Mouse (Mus musculus) cerebellum, adult 8-10 months (tissue): ENCODE measurements around the gene Gm28897.
"Not testable (repeated sequence)": the region's sequence is repeated elsewhere in the genome, so short reads cannot be mapped to it uniquely, and the experiment has no call there.

Experiments
- DNase-seq: peaks from one replicate; pipeline ENCODE4 v3.0.0; 2022

Gene Gm28897

GRCm38 (mm10) chrY:80926695-80927094 is at the start of gene Gm28897:
Gm28897 (plus strand) TSS chrY:80926995.
- not testable (repeated sequence) for DNase-seq
